Mouse (Mus musculus) cortical plate, adult 2 months (tissue): Measurements from ENCODE around the gene Cacna1d. TPM values are rescaled to one million over a fixed set of nuclear protein-coding genes. Genes with fewer than 3 reads are reported as not detected.

ENCODE experiments used
- H3K27ac ChIP-seq: fragments of 200-500 bp; 2 replicates; pipeline ENCODE4 v1.5.1; 2012; ENCODE audit warnings: low read length, control low read depth, inconsistent platforms; ENCODE audit not compliant: insufficient read depth
- H3K4me1 ChIP-seq: fragments of 200-500 bp; 2 replicates; pipeline ENCODE4 v1.6.1; 2011; ENCODE audit warnings: low read length; ENCODE audit not compliant: control insufficient read depth, insufficient read depth
- H3K4me3 ChIP-seq: fragments of 200-500 bp; 2 replicates; pipeline ENCODE4 v1.5.1; 2011; ENCODE audit warnings: mild to moderate bottlenecking, low read length, control low read depth; ENCODE audit not compliant: insufficient read depth
- CTCF ChIP-seq: fragments of 200-500 bp; IDR thresholded peaks from 2 replicates; pipeline ENCODE4 v1.5.1; 2011; ENCODE audit warnings: mild to moderate bottlenecking, control low read depth, low read length; ENCODE audit not compliant: insufficient read depth; ENCODE audit errors: extremely low read depth
- POLR2A ChIP-seq: fragments of 200-500 bp; IDR thresholded peaks from 2 replicates; pipeline ENCODE4 v1.6.1; 2011; ENCODE audit warnings: mild to moderate bottlenecking, low read length, control low read depth; ENCODE audit not compliant: insufficient read depth; ENCODE audit errors: extremely low read depth
- polyA plus RNA-seq: library from polyadenylated mRNA; depleted of rRNA; stranded (reverse); fragments of >200 nt; gene quantifications from 2 replicates; pipeline ENCODE4 v1.2.3, GENCODE M21; 2012

Gene Cacna1d
- polyA plus RNA-seq, 1 experiment = 53.4 TPM

DNA sequence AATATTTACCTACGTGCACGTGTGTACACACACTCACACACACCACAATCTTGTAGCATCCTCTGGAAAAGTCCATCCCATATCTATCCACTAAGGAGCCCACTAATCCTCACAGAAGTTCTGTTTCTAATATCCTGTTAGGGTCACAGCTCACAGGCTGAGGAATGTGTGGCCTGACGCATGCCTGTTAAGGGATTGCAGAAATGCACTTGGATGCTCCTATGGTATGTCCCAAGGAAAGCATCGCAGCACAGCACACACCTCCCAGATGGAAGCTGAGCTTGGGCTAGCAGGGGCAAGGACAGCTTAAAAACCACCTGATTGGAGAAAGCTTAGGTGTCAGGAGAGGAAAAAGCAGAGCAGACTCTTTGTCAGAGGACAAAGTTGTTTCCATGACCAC lies 271.4 kb downstream of the Cacna1d start:
- Histone ChIP-seq H3K4me3 (no peak overlapping the region), H3K27ac (no peak overlapping the region), H3K4me1 (peaks cover 3% of the 10 kb centered on the region)
- TF ChIP-seq POLR2A (no peak), CTCF (no peak)

DNA sequence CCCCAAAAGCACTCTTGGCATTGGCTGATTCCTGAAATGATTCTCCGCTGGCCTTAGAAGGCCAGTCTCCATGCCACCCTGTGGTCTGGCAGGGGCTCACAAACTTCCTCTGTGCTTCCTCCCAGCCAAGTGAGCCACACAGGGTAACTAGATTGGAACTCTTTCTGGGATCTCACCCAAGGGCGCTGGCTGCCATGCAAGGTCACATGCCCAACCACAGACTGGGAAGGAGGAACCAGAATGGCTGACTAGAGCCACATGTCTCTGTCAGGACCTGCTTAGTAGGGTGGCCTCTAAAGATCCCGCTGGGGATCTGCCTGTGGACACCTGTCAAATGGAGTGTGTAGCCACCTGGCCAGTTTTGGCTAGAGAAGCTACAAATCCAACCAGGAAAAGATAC lies 273.1 kb downstream of the Cacna1d start:
- TF ChIP-seq POLR2A (no peak), CTCF (no peak)
- Histone ChIP-seq H3K27ac (no peak overlapping the region), H3K4me1 (peaks cover 3% of the 10 kb centered on the region), H3K4me3 (no peak overlapping the region)

DNA sequence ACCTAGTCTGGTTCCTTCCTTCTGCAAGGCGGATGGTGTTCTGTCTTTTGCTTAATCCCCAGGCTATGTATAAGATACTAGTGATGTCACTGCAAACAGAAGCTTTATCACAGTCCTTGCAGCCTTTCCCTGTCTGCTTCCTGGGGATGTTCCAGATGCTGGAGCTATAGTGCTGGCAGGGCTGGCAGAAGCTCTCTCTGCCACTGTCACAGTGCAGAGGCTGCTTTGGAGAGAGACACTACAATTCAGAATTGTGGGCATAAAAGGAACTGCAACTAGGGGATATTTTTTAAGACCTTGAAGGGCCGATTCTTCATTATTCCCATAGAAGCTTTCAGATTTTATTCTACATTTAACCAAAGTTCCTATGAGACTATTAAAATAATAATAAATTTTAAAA lies 274.1 kb downstream of the Cacna1d start:
- Histone ChIP-seq H3K4me1 (peaks cover 3% of the 10 kb centered on the region), H3K27ac (no peak overlapping the region), H3K4me3 (no peak overlapping the region)
- no peak for TF ChIP-seq CTCF
- TF ChIP-seq POLR2A = no peak

DNA sequence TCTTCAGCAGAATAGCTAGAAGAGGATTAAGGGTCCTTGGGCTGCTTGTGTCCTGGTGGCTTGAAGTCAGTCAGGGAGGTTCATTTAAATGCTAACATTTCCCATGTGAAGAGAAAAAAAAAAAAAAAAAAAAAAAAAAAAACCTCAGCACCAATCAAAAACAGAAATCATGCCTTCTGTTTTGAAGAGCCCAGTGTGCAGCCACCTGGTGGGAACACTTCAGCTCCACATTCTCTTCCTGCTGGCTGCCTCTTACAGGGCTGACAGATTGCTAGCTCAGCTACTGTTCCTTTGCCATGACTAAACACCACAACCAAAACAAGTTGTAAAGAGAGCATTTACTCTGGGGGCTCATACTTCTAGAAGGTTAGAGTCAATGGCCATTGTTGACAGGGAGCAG lies 283.1 kb downstream of the Cacna1d start:
- no peak overlapping the region for H3K4me3 ChIP-seq
- TF ChIP-seq POLR2A (no peak), CTCF (no peak)
- H3K4me1 ChIP-seq = peaks cover 4% of the 10 kb centered on the region
- H3K27ac ChIP-seq = no peak overlapping the region

DNA sequence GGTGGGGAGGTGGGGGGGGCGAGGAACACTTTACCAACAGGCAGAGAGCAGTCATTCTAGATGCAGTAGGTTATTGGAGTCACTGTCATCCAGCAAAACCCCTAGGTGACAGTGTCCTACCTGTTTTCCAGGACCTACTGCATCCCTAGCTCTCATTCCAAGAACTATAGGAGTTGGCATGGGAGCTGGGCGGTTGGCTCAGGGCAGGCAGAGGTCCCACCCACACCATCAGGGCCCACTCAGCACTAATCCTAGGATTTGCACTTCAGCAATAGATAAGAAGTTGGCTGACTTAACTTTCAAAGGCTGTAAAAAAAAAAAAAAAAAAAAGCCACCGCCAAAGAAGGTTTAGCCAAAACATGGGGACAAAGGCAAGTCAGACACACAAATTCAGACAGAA lies 285.4 kb downstream of the Cacna1d start:
- Histone ChIP-seq H3K4me1 (peaks cover 4% of the 10 kb centered on the region), H3K27ac (no peak overlapping the region), H3K4me3 (no peak overlapping the region)
- TF ChIP-seq CTCF (no peak), POLR2A (no peak)

DNA sequence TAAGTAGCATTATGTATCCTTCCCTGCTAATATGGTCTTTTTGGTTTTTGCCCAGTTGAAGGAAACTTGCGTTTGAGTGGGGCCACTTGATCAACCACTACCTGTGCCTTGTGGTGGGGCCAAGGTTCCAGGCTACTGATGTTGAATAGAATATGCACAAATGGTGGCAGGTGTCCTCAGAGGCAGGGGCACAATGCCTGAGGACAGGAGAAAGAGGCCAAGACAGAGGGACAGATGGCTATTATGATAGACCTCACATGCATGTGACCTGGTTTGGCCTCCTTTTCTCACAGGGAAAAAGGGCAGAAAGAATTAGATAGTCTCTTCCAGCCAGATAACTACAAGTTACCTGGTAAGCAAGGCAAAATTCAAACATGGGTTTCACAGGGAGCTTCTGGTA lies 286.7 kb downstream of the Cacna1d start:
- peaks cover 4% of the 10 kb centered on the region for H3K4me1 ChIP-seq
- H3K4me3 ChIP-seq = no peak overlapping the region
- TF ChIP-seq POLR2A = no peak
- no peak for TF ChIP-seq CTCF
- no peak overlapping the region for H3K27ac ChIP-seq

DNA sequence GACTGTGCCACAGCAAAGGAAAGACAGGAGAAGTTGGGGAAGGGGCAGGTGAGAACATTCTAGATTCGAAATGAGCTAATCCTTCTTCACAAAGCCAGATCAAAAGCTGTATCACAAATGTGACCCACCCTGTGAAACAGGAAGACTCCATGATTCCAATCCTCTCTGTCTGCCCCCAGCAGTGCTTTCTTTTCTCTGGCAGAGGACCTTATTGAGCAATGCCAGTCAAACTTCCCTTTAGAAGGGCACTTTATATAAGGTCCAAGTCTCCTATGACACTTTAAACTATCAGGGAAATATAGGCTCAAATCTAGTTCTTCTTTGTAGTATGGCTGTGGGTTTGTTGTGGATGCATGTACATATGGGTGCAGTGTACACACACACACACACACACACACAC lies 290.9 kb downstream of the Cacna1d start:
- TF ChIP-seq CTCF = no peak
- TF ChIP-seq POLR2A = no peak
- no peak overlapping the region for H3K4me3 ChIP-seq
- H3K27ac ChIP-seq = no peak overlapping the region

DNA sequence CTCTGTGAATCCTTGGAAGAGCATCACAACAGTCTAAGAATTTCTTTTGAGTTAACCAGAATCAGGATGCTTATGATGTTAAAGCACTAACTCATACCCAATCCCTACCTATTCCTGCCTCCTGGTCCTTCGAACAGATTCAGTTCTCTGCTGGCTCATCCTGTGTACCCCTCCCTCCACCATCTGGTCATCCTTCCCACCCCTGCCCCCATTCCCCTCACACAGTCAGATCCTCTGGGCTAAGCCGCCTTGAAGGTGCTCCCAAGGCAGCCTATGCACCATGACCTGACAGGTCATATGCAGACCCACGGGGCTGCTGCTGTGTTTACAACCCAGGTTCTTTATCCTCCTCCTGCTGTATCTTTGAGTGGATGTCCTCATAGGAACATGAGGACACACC lies 292.4 kb downstream of the Cacna1d start:
- 0 out of 2 replicates have a peak overlapping the region, but pooled peaks have one; percentile 30 for H3K27ac ChIP-seq
- peaks cover 12% of the 10 kb centered on the region for H3K4me1 ChIP-seq
- TF ChIP-seq CTCF (no peak), POLR2A (no peak)
- H3K4me3 ChIP-seq = no peak overlapping the region

More for the DNA sequence above, 290.9 kb downstream of the Cacna1d start:
- peaks cover 12% of the 10 kb centered on the region for H3K4me1 ChIP-seq

DNA sequence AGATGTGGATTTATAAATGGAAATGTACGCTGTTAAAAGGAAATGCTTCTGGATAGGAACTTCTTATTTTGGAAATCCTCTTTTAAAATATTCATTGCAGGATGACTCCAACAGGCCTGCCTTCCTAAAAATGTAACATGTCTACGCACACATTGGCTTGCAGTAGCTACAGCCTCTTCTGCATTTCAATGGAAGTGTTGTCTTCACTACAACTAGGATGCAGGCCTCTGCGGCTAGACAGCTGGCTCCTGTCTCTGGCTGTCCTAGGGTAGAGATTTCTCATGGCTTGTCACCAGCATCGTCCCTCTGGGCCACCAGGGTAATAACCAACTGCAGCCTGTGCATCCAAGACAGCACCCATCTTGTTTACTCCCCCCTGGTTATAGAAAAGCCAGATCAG lies 293.1 kb downstream of the Cacna1d start:
- Histone ChIP-seq H3K4me1 (peaks cover 12% of the 10 kb centered on the region), H3K27ac (no peak overlapping the region), H3K4me3 (no peak overlapping the region)
- TF ChIP-seq CTCF (no peak), POLR2A (no peak)

DNA sequence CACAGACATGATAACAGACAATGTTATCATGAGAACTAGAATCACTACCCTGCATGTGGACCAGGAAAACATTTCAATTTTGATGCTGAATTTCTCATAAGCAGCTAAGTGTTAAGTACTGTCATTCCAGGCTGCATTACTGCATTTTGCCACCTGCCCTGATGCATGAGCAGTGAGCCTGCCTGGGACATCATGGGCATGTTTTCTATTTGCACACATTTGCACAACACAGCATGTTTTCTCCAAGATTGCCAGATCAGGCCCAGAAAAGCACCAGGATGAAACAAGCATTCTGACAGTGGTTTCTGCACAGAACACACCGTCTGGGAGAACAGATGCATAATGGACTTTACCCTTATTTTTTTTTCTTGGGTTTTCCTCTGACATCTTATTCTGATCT lies 294.3 kb downstream of the Cacna1d start:
- Histone ChIP-seq H3K4me3 (no peak overlapping the region), H3K4me1 (peaks cover 12% of the 10 kb centered on the region), H3K27ac (no peak overlapping the region)
- no peak for TF ChIP-seq CTCF
- no peak for TF ChIP-seq POLR2A
